In the genomic region with DNA sequence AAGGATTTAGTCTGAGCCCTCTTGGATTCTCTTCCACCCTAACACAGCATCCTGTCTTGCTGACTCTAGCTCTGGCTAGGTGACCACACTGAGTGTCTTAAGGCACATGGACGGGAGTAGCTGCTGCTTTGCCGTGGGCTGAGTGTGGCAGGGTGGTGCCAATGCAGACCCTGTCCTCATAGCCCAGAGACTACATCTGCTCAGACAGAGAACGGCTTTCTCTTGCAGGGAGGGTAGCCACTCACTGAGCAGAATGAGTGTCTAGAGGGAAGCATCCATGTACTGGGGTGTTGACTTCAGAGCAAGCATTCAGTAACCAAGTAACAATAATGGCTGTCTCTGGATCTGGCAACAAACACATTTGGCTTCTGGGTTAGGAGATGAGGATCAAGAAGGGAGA, we compare ENCODE assay signal across 24 mouse cellular contexts.
DNase-seq lines count a peak whose midpoint lies in the region; ATAC-seq and TF ChIP-seq lines count a peak whose summit lies in the region.
"Had no signal": no experiment of that assay in that cellular context is flagged by ENCODE, and none has a peak within 500 bp of the region (broad histone marks: within the 10 kb centered on the region; RNA-seq: fewer than 3 reads in every experiment).

No protein-coding gene starts in this region.

- H3K9ac ChIP-seq in forebrain, embryonic 11.5 days (ENCODE audit: low read length): no peak overlapping the region
- H3K9ac ChIP-seq in hindbrain, postnatal 0 days (replicated peaks; ENCODE audit: low read length): no peak overlapping the region
- no peak overlapping the region for H3K9ac ChIP-seq in hindbrain, embryonic 16.5 days (ENCODE audit: low read depth, low read length)
- H3K9ac ChIP-seq: embryonic facial prominence, embryonic 12.5 days; forebrain, embryonic 13.5 days; forebrain, embryonic 15.5 days; forebrain, postnatal 0 days had no signal

- no peaks in the 10 kb centered on the region for H3K9me3 ChIP-seq in forebrain, embryonic 11.5 days (ENCODE audit: control insufficient read depth, low read length)
- H3K9me3 ChIP-seq in forebrain, embryonic 10.5 days: no peaks in the 10 kb centered on the region
- no peaks in the 10 kb centered on the region for H3K9me3 ChIP-seq in hindbrain, postnatal 0 days (ENCODE audit: low read length)
- no peaks in the 10 kb centered on the region for H3K9me3 ChIP-seq in hindbrain, embryonic 16.5 days (ENCODE audit: control insufficient read depth, low read length)
- H3K9me3 ChIP-seq: embryonic facial prominence, embryonic 10.5 days; embryonic facial prominence, embryonic 12.5 days; forebrain, embryonic 13.5 days; forebrain, embryonic 15.5 days; G1E had no signal

- ATAC-seq in forebrain, embryonic 11.5 days (replicated peaks; ENCODE audit: low FRiP score): no peak
- peak; percentile 39; the same call in 1 of the 2 replicates for ATAC-seq in hindbrain, postnatal 0 days
- ATAC-seq in hindbrain, embryonic 16.5 days: no peak
- ATAC-seq in monocyte, adult 5-6 weeks (replicated peaks; ENCODE audit: insufficient number of reproducible peaks, low FRiP score, low TSS enrichment, poor library complexity, severe bottlenecking): 0 out of 2 replicates have a peak, but pooled peaks have one; percentile 13
- ATAC-seq: activated CD4-positive, CD25-positive, alpha-beta regulatory T cell, adult 4 months; CD4-positive, CD25-positive, alpha-beta regulatory T cell, adult 4 months; forebrain, embryonic 13.5 days; forebrain, embryonic 15.5 days; forebrain, postnatal 0 days; Patski had no signal

- DNase-seq in forebrain, embryonic 11.5 days (ENCODE audit: low spot score): peak; percentile 1
- no peak for DNase-seq in forebrain, embryonic 10.5 days (ENCODE audit: extremely low spot score, low spot score)
- no peak for DNase-seq in hindbrain, postnatal 0 days (ENCODE audit: low spot score)
- DNase-seq: adrenal gland, adult 8-10 months; adrenal gland, postnatal 14 days; adrenal gland, postnatal 36 days; B cell, adult 2 months; cerebellum, adult 11-12 months; cerebellum, adult 2 months; cerebellum, adult 9-10 months; cerebellum, postnatal 10 days; cerebellum, postnatal 25 days; forebrain, postnatal 0 days had no signal

- H3K27ac ChIP-seq in forebrain, embryonic 11.5 days (ENCODE audit: low read depth, low read length): no peak overlapping the region
- no peak overlapping the region for H3K27ac ChIP-seq in forebrain, embryonic 10.5 days
- no peak overlapping the region for H3K27ac ChIP-seq in hindbrain, postnatal 0 days
- H3K27ac ChIP-seq in hindbrain, embryonic 16.5 days (ENCODE audit: low read depth, low read length): no peak overlapping the region
- H3K27ac ChIP-seq: embryonic facial prominence, embryonic 10.5 days; embryonic facial prominence, embryonic 12.5 days; forebrain, embryonic 13.5 days; forebrain, embryonic 15.5 days had no signal

- no peak overlapping the region for H3K4me3 ChIP-seq in forebrain, embryonic 11.5 days (ENCODE audit: low read depth, low read length)
- H3K4me3 ChIP-seq in forebrain, embryonic 10.5 days: no peak overlapping the region
- H3K4me3 ChIP-seq in hindbrain, postnatal 0 days (ENCODE audit: low read length): no peak overlapping the region
- H3K4me3 ChIP-seq in hindbrain, embryonic 16.5 days (ENCODE audit: low read length): no peak overlapping the region
- H3K4me3 ChIP-seq: embryonic facial prominence, embryonic 10.5 days; embryonic facial prominence, embryonic 12.5 days; forebrain, embryonic 13.5 days; forebrain, embryonic 15.5 days had no signal

- 84% methylated on average over 3 of the region's 3 CpGs for WGBS in forebrain, embryonic 11.5 days
- 81% methylated on average over 3 of the region's 3 CpGs for WGBS in forebrain, embryonic 10.5 days
- WGBS in hindbrain, postnatal 0 days: 86% methylated on average over 3 of the region's 3 CpGs
- WGBS in hindbrain, embryonic 16.5 days: 88% methylated on average over 3 of the region's 3 CpGs

- H3K27me3 ChIP-seq in forebrain, embryonic 11.5 days (ENCODE audit: control insufficient read depth, insufficient read depth, low read length): no peaks in the 10 kb centered on the region
- H3K27me3 ChIP-seq in forebrain, embryonic 10.5 days (ENCODE audit: poor library complexity, severe bottlenecking): no peaks in the 10 kb centered on the region
- no peaks in the 10 kb centered on the region for H3K27me3 ChIP-seq in hindbrain, postnatal 0 days (ENCODE audit: insufficient read depth, low read length)
- H3K27me3 ChIP-seq in hindbrain, embryonic 16.5 days (replicated peaks; ENCODE audit: control insufficient read depth, insufficient read depth, low read length): no peaks in the 10 kb centered on the region
- H3K27me3 ChIP-seq: CH12.LX; embryonic facial prominence, embryonic 12.5 days; forebrain, embryonic 13.5 days; forebrain, embryonic 15.5 days; Patski had no signal

- TF ChIP-seq CTCF in hindbrain, postnatal 0 days (IDR thresholded peaks at IDR 0.05; ENCODE audit: low read depth): no peak

- H3K4me2 ChIP-seq in forebrain, embryonic 11.5 days (ENCODE audit: low read depth, low read length, severe bottlenecking): no peak overlapping the region
- no peak overlapping the region for H3K4me2 ChIP-seq in hindbrain, postnatal 0 days (ENCODE audit: low read depth, low read length)
- H3K4me2 ChIP-seq in hindbrain, embryonic 16.5 days (ENCODE audit: low read length): no peak overlapping the region
- H3K4me2 ChIP-seq: embryonic facial prominence, embryonic 12.5 days; forebrain, embryonic 13.5 days; forebrain, embryonic 15.5 days had no signal

- no peaks in the 10 kb centered on the region for H3K36me3 ChIP-seq in forebrain, embryonic 11.5 days (ENCODE audit: control insufficient read depth, insufficient read depth, low read length)
- peaks cover 4% of the 10 kb centered on the region; the same call in 1 of the 2 replicates for H3K36me3 ChIP-seq in forebrain, embryonic 10.5 days (replicated peaks)
- no peaks in the 10 kb centered on the region for H3K36me3 ChIP-seq in hindbrain, postnatal 0 days (ENCODE audit: insufficient read depth, low read length)
- H3K36me3 ChIP-seq in hindbrain, embryonic 16.5 days (ENCODE audit: control insufficient read depth, insufficient read depth, low read length): no peaks in the 10 kb centered on the region
- H3K36me3 ChIP-seq: embryonic facial prominence, embryonic 12.5 days had no signal

- no peaks in the 10 kb centered on the region for H3K4me1 ChIP-seq in forebrain, embryonic 11.5 days (replicated peaks; ENCODE audit: control insufficient read depth, insufficient read depth, low read length)
- no peaks in the 10 kb centered on the region for H3K4me1 ChIP-seq in forebrain, embryonic 10.5 days
- H3K4me1 ChIP-seq in hindbrain, postnatal 0 days (ENCODE audit: insufficient read depth, low read length): no peaks in the 10 kb centered on the region
- H3K4me1 ChIP-seq in hindbrain, embryonic 16.5 days (ENCODE audit: control insufficient read depth, insufficient read depth, low read depth, low read length): no peaks in the 10 kb centered on the region
- H3K4me1 ChIP-seq: embryonic facial prominence, embryonic 12.5 days; forebrain, embryonic 13.5 days; forebrain, embryonic 15.5 days had no signal

Comparison
In these comparisons a context has a peak if more than half of its experiments do, and no peak if none do; other contexts are left out.
1. ATAC-seq: peak in hindbrain, postnatal 0 days (single experiment) and monocyte, adult 5-6 weeks (single experiment); none in forebrain, embryonic 11.5 days (single experiment) and hindbrain, embryonic 16.5 days (single experiment).